Mouse (Mus musculus) G1E (cell line): ENCODE measurements around the gene Sgms1. TPM values are rescaled to one million over a fixed set of nuclear protein-coding genes. Genes with fewer than 3 reads are reported as not detected.

Experiments used
- ATAC-seq: 2 replicates; pipeline ENCODE4 v1.8.0; 2016; ENCODE audit warnings: mild to moderate bottlenecking; ENCODE audit not compliant: insufficient number of reproducible peaks, poor library complexity, low FRiP score, severe bottlenecking; ENCODE audit errors: extremely low read depth
- DNase-seq: peaks from one replicate; pipeline ENCODE4 v3.0.0; 2012; ENCODE audit warnings: low spot score
- H3K27me3 ChIP-seq: 2 replicates; pipeline ENCODE4 v1.6.1; 2012; ENCODE audit warnings: mild to moderate bottlenecking, low read length, inconsistent platforms; ENCODE audit not compliant: insufficient read depth
- H3K36me3 ChIP-seq: replicated peaks from 2 replicates; pipeline ENCODE3; 2012; ENCODE audit warnings: mild to moderate bottlenecking, inconsistent platforms
- H3K4me1 ChIP-seq: 2 replicates; pipeline ENCODE4 v1.6.1; 2012; ENCODE audit warnings: low read depth, low read length, inconsistent platforms, mixed read lengths; ENCODE audit not compliant: insufficient read depth
- H3K4me3 ChIP-seq: 2 replicates; pipeline ENCODE4 v1.5.1; 2012; ENCODE audit warnings: low read depth, mild to moderate bottlenecking, inconsistent platforms, low read length, moderate library complexity, mixed read lengths
- H3K9me3 ChIP-seq: replicated peaks from 2 replicates; pipeline ENCODE4 v1.6.1; 2012; ENCODE audit warnings: inconsistent platforms
- CTCF ChIP-seq: IDR thresholded peaks from 2 replicates; pipeline ENCODE4 v1.5.1; 2012; ENCODE audit warnings: low read depth, low read length, inconsistent platforms, mixed read lengths
- GATA1 ChIP-seq: IDR thresholded peaks from 2 replicates; pipeline ENCODE4 v1.6.1; 2012; ENCODE audit warnings: borderline replicate concordance, low read length, inconsistent platforms, mixed read lengths
- GATA2 ChIP-seq: IDR thresholded peaks from 2 replicates; pipeline ENCODE4 v1.6.1; 2012; ENCODE audit warnings: low read depth, low read length, inconsistent platforms, borderline replicate concordance
- POLR2AphosphoS5 ChIP-seq: IDR thresholded peaks from 2 replicates; pipeline ENCODE4 v1.6.1; 2012; ENCODE audit warnings: low read depth, low read length, inconsistent platforms; ENCODE audit not compliant: insufficient replicate concordance
- TAL1 ChIP-seq: conservative IDR thresholded peaks from 2 replicates; pipeline ENCODE4 v1.6.1; 2012; ENCODE audit warnings: low read depth, low read length, inconsistent platforms, mixed read lengths
- polyA plus RNA-seq: library from polyadenylated mRNA; stranded (reverse); fragments of >175 nt; gene quantifications from 2 replicates; pipeline ENCODE4 v1.2.3, GENCODE M21; 2012
- total RNA-seq, 2 experiments: library from RNA; stranded (forward) in 1 of 2; stranded (reverse) in 1 of 2; fragments of 200-1000 nt in 1 of 2; fragments of >200 nt in 1 of 2; fragmentation: Nextera tagmentation in 1 of 2; gene quantifications; 2 replicates each; pipeline ENCODE4 v1.2.3; 2014 to 2017

The Sgms1 gene
- total and polyA plus RNA-seq, 3 experiments: 14.5 to 91.0 (median 61.2) TPM

DNA sequence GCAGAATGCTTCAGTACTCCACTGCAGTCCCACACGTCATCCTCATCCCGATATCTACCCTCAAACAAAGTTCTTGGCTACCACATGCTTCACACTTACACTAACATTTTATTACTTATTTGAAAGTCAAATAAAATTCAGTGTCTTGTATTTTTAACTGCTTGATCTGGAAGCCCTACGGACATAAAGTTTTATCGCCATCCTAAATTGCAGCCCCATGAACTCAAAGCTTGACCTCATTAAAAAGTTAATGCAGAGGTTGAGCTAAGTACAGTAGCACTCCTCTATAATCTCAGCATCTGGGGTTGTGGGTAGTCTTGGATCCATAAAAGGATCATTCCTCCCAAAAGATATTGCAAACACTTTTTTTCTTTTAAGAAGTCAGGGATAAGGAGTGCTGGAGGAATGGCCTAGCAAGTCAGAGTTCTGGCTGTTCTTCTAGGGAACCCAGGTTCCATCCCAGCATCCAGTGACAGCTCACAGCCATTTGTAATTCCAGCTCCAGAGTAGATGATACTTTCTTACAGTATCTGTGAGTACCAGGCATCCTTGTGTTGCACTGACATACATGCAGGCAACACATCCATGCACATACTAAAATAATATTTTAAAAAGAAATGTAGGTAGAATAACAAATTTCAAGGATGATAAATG, 3.7 kb upstream of the Sgms1 start:
- Histone ChIP-seq H3K4me1 (peaks cover 11% of the 10 kb centered on the region), H3K36me3 (peaks cover 9% of the 10 kb centered on the region), H3K9me3 (no peaks in the 10 kb centered on the region), H3K27me3 (no peaks in the 10 kb centered on the region), H3K4me3 (no peak overlapping the region)
- no peak for DNase-seq
- TF ChIP-seq GATA2: no peak
- no peak for TF ChIP-seq TAL1
- ATAC-seq: no peak

GRCm38 (mm10) chr19:32391441-32391840, 1.9 kb upstream of the Sgms1 start:
- DNase-seq: no peak
- Histone ChIP-seq H3K4me1 (peaks cover 23% of the 10 kb centered on the region), H3K36me3 (peaks cover 12% of the 10 kb centered on the region), H3K9me3 (no peaks in the 10 kb centered on the region), H3K4me3 (no peak overlapping the region), H3K27me3 (no peaks in the 10 kb centered on the region)
- TF ChIP-seq CTCF: no peak
- ATAC-seq: no peak

- TF ChIP-seq TAL1 (no peak), GATA1 (no peak), CTCF (no peak), GATA2 (no peak), POLR2AphosphoS5 (no peak)
- DNase-seq: no peak
- Histone ChIP-seq H3K4me3 (peak overlapping the region; percentile 86), H3K4me1 (peaks cover 34% of the 10 kb centered on the region), H3K27me3 (no peaks in the 10 kb centered on the region), H3K9me3 (no peaks in the 10 kb centered on the region), H3K36me3 (peaks cover 12% of the 10 kb centered on the region)
- no peak for ATAC-seq
Observed at GRCm38 (mm10) chr19:32390116-32390515, 602 bp upstream of the Sgms1 start.

DNA sequence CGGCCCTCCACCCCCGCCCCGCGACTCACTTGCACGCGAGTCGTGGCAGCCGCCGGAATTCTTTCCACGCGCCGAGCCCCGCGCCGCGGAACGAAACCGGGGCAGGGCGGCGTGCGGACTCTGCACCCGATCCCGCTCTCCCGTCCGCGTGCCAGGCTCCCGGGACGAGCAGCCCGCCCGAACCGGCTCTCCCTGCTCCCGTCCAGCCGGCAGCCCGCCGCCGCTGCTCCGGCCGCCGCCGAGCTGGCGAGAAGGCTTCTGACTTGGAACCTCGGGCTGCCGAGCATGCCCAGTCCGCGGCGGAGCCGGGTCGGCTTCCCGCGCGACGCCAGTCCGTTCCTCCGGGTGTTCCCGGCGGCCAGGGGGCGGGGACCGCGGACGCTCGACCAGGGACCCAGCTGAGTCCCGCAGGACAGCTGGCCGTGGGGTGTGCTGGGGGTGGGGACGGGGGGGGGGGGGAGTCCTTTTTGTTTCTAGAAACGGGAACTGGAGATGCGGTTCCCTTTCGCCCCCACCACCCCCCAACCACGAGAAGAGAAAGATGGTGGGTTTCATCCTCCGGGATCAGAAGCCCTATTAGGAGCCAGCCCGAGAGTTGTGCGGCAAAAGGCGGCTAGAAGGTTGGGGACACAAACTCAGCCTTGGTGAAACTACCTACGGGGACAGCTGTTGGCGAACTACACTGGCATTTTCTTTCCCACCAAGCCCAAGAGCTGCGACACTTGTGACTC, 1.2 kb downstream of the Sgms1 start:
- peak; percentile 41 for ATAC-seq
- peaks cover 49% of the 10 kb centered on the region for H3K4me1 ChIP-seq
- H3K4me3 ChIP-seq: peak overlapping the region; percentile 86
- H3K27me3 ChIP-seq: no peaks in the 10 kb centered on the region
- no peaks in the 10 kb centered on the region for H3K9me3 ChIP-seq
- DNase-seq: peak; percentile 83
- TF ChIP-seq GATA2 (no peak), TAL1 (no peak), GATA1 (no peak), CTCF (no peak), POLR2AphosphoS5 (no peak)
- H3K36me3 ChIP-seq: peaks cover 20% of the 10 kb centered on the region

DNA sequence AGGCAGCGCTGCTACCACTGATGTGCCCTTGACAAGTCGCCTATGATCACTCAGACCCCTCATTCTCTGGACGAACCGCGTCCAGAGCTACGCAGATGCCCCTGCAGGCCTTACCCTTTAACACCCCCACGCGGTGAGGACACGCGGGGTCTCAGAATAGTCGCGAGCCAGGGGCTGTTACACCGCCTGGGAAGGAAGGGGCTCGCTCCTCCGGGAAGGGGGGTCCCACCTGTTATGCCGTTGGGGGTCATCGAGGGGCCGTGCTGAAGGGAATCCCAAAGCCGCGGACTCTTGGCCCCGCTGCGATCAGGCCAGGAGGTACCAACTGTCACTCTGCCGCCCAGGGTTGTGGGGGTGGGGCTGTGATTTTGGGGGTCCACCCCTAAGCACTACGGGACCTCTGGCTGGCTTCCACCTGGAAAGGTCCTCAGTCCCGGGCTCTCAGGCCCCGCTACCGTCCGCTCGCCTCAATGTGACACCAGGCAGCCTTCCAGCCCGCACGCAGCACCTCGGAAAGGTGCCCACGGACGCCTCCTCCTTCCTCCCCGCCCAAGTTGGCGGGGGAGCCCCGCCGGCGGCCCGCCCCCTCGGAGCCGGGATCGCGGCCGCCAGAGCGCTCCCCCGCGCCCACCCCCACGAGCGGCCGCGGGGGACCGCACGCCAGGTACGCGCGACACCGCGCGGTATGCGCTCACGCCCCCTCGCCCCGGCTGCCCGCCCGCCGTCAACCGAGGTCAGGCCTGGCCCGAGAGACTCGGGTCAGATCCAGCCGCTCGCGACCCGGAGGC, 1.9 kb downstream of the Sgms1 start:
- no peak for TF ChIP-seq CTCF
- Histone ChIP-seq H3K27me3 (no peaks in the 10 kb centered on the region), H3K4me1 (peaks cover 52% of the 10 kb centered on the region), H3K36me3 (peaks cover 20% of the 10 kb centered on the region), H3K4me3 (peak overlapping the region; percentile 86), H3K9me3 (no peaks in the 10 kb centered on the region)
- peak; percentile 43 for DNase-seq
- no peak for ATAC-seq

GRCm38 (mm10) chr19:32386556-32387402, 2.7 kb downstream of the Sgms1 start:
- Histone ChIP-seq H3K4me3 (peak overlapping the region; percentile 86), H3K27me3 (no peaks in the 10 kb centered on the region), H3K9me3 (no peaks in the 10 kb centered on the region), H3K36me3 (peaks cover 24% of the 10 kb centered on the region), H3K4me1 (peaks cover 57% of the 10 kb centered on the region)
- no peak for TF ChIP-seq POLR2AphosphoS5
- no peak for TF ChIP-seq GATA1
- no peak for TF ChIP-seq CTCF
- no peak for TF ChIP-seq TAL1
- no peak for TF ChIP-seq GATA2
- ATAC-seq (no peak), DNase-seq (no peak)
